Mouse (Mus musculus) kidney, adult 11 months (tissue): ENCODE data around the gene Sowaha.
"Not testable (repeated sequence)": the region's sequence is repeated elsewhere in the genome, so short reads cannot be mapped to it uniquely, and the experiment has no call there.

Experiments used
- DNase-seq: peaks from one replicate; pipeline ENCODE4 v3.0.0; 2022

Sowaha gene

GRCm38 (mm10) chr11:53431347-53432056, 48.6 kb downstream of the Sowaha start:
- DNase-seq, result no peak

DNA sequence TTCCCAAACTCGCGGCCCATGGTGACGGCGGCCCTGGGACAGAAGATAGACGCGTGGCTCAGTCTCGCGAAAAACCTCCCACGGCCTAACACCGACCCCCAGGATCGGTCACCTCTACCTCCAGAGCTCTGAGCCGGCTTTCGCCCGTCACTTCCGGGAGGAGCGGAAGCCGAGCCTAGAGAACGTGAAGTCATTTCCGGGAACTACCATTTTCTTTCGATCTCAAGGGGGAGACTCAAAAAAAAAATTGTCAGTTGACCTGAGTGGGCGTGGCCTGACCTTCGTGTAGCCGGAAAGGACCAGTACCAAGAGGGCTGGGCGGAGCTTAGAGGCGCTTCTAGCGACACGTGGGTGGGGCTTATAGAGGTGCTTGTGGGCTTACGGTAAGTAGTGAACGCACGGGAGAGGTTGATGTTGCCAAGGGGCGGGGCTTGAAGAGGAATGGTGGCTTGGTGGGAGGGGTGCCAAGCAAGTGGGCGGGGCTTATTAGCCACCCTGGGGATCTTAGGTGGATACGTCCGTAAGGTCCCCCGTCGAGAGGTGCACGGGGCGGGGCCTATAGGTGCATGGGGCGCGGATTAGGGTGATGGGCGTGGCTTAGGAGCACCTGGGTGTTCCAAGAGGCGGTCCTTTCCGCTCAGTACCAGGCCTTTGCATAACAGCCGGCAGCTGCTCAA, 49.3 kb downstream of the Sowaha start, which contains the start of the genes Uqcrq and Gdf9:
Uqcrq (minus strand) TSS at position 162 of the 677 bp plus-strand sequence.
Gdf9 (plus strand) TSS at position 354 of the 677 bp plus-strand sequence.
- peak; percentile 100 for DNase-seq

GRCm38 (mm10) chr11:53430300-53430669, 49.8 kb downstream of the Sowaha start:
- no peak for DNase-seq

GRCm38 (mm10) chr11:53429182-53429581, 50.9 kb downstream of the Sowaha start:
- DNase-seq, result no peak

DNA sequence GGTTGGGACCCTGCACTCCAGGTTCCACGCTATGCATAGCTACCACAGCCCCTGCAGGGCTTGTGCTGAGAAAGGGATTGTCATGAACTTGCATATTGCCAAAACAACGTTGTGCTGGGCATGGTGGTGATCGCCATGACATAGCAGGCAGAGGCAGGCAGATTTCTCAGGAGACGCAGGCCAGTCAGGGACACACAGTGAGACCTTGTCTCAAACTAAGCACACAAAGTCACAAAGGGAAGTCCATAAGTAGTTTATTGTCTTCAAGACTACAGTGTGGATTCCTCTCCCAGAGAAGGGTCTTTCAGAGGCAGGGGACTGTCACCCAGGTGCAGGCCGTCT, 51.4 kb downstream of the Sowaha start:
- no peak for DNase-seq

DNA sequence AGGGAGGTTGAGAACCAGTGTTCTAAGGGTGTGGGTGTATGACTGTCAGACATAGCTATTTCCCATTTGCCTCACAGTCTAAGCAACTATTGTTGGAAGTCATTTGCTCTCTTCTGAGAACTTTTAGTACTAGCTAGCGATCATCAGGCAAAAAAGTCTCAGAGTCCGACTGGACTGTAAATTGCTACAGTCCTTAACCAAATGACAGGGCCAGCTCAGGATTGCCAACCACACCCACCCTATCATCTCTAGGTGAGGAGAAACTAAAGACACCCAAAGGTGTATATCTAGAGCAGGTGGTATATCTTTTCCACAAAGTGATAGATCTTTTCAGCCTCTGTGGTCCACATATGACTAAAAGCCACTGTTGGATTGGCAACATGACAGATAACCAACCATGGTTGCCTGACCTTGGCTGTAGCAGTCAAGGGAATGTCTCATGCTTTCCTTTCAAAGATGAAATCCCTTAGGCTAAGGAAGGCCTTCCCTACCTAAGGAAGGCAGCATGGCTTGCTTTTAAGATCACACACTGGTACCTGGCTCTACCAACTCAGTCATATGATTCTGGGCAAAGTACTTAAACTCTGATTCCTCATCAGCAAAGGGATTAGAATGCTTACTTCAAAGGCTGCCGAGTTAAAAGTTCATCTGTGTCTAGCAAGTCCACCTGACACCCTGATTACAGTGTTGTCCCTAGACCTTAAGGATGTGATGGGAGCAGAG, 51.9 kb downstream of the Sowaha start:
- no peak for DNase-seq

DNA sequence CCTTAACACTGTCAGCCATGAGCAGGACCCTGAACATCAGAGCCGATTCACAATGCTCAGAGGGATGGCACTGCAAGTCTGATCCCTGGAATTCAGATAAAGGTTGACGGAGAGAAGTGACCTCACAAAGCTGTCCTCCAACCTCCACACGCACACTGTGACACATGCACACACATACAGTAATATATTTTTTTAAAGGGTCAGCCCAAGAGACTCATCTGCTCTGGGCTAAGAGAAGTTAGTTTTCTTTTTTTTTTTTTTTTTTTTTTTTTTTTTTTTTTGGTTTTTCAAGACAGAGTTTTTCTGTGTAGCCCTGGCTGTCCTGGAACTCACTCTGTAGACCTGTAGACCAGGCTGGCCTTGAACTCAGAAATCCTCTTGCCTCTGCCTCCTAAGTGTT, 53.2 kb downstream of the Sowaha start:
- DNase-seq, result not testable (repeated sequence)
